Mouse (Mus musculus): ENCODE measurements around the gene Chrm5. TPM values are rescaled to one million over a fixed set of nuclear protein-coding genes. Genes with fewer than 3 reads are reported as not detected.

Gene Chrm5
- polyA plus RNA-seq, 1 experiment from 2014 or later, result 0.13 TPM

- WGBS, result 74% methylated on average over 2 of the region's 2 CpGs
- Histone ChIP-seq H3K36me3 (no peaks in the 10 kb centered on the region), H3K27ac (no peak overlapping the region), H3K4me3 (no peak overlapping the region), H3K9me3 (replicated peaks) (no peaks in the 10 kb centered on the region), H3K27me3 (no peaks in the 10 kb centered on the region), H3K9ac (no peak overlapping the region), H3K4me2 (replicated peaks) (no peak overlapping the region), H3K4me1 (no peaks in the 10 kb centered on the region)
- ATAC-seq (ENCODE audit: low FRiP score), result no peak
Observed at GRCm38 (mm10) chr2:112443491-112443890, 37.1 kb downstream of the Chrm5 start.

GRCm38 (mm10) chr2:112437589-112437988 lies 43.0 kb downstream of the Chrm5 start:
- Histone ChIP-seq H3K9me3 (replicated peaks) (no peaks in the 10 kb centered on the region), H3K36me3 (no peaks in the 10 kb centered on the region)

GRCm38 (mm10) chr2:112436292-112436691 lies 44.3 kb downstream of the Chrm5 start:
- Histone ChIP-seq H3K4me1 (no peaks in the 10 kb centered on the region), H3K4me2 (replicated peaks) (no peak overlapping the region), H3K36me3 (no peaks in the 10 kb centered on the region), H3K9me3 (replicated peaks) (no peaks in the 10 kb centered on the region), H3K9ac (no peak overlapping the region), H3K27me3 (no peaks in the 10 kb centered on the region), H3K27ac (no peak overlapping the region), H3K4me3 (no peak overlapping the region)
- no peak for ATAC-seq (ENCODE audit: low FRiP score)
- WGBS, result 82% methylated on average over 4 of the region's 4 CpGs

More at GRCm38 (mm10) chr2:112437589-112437988, 43.0 kb downstream of the Chrm5 start:
- 91% methylated on average over 2 of the region's 2 CpGs for WGBS
- no peak overlapping the region for H3K4me2 ChIP-seq (replicated peaks)
- no peak overlapping the region for H3K27ac ChIP-seq
- ATAC-seq (ENCODE audit: low FRiP score), result no peak
- no peaks in the 10 kb centered on the region for H3K27me3 ChIP-seq
- no peaks in the 10 kb centered on the region for H3K4me1 ChIP-seq
- H3K4me3 ChIP-seq, result no peak overlapping the region
- H3K9ac ChIP-seq, result no peak overlapping the region

DNA sequence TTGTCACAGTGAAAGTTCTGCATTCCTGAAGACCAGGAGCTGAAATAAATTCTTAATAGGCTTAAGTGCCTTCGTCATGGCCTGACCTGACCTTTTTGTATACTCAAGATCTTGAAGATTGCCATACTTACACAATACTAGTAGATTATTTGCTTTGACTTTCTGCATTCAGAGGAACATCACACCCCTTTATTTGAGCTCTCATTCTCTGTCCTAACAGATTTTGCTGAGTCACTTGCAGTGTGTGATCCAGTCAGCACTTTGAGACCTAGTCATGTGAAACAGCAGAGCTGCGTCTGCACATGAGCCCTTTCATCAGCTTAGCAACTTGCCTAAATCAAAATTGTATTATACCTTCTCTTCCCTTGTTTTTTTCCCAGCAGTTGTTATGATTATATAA lies 47.2 kb downstream of the Chrm5 start:
- Histone ChIP-seq H3K4me3 (no peak overlapping the region), H3K27ac (no peak overlapping the region), H3K9ac (no peak overlapping the region), H3K4me1 (no peaks in the 10 kb centered on the region), H3K36me3 (no peaks in the 10 kb centered on the region), H3K27me3 (no peaks in the 10 kb centered on the region), H3K9me3 (replicated peaks) (no peaks in the 10 kb centered on the region), H3K4me2 (replicated peaks) (no peak overlapping the region)
- ATAC-seq (ENCODE audit: low FRiP score), result no peak
- 78% methylated on average over 2 of the region's 2 CpGs for WGBS

- H3K27ac ChIP-seq, result no peak overlapping the region
- no peak overlapping the region for H3K9ac ChIP-seq
- 92% methylated on average over 2 of the region's 2 CpGs for WGBS
- no peaks in the 10 kb centered on the region for H3K9me3 ChIP-seq (replicated peaks)
- no peaks in the 10 kb centered on the region for H3K36me3 ChIP-seq
- ATAC-seq (ENCODE audit: low FRiP score), result no peak
- no peaks in the 10 kb centered on the region for H3K27me3 ChIP-seq
- no peak overlapping the region for H3K4me2 ChIP-seq (replicated peaks)
- H3K4me1 ChIP-seq, result no peaks in the 10 kb centered on the region
- H3K4me3 ChIP-seq, result no peak overlapping the region
Observed at GRCm38 (mm10) chr2:112432523-112432922, 48.0 kb downstream of the Chrm5 start.

DNA sequence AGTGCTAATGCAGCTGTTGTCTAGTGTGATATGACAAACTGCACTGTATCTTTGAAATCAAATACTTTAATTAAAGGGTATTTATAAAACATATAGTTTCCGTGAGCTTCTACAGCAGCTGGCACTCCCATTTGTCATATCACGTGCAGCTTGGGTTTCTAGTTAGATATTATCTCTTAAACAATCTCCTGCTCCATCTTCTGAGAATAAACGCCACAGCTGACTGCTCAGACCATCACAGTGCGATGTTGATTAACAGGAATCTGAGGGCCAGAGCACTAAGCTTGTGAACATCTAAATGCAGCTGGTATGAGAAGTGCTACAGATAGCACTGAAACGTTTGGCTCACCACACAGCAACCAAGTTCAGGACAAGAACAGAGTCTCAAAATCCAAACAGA lies 50.2 kb downstream of the Chrm5 start:
- Histone ChIP-seq H3K27me3 (no peaks in the 10 kb centered on the region), H3K36me3 (no peaks in the 10 kb centered on the region), H3K9ac (no peak overlapping the region), H3K4me3 (no peak overlapping the region), H3K27ac (no peak overlapping the region), H3K4me1 (no peaks in the 10 kb centered on the region), H3K9me3 (replicated peaks) (no peaks in the 10 kb centered on the region), H3K4me2 (replicated peaks) (no peak overlapping the region)
- ATAC-seq (ENCODE audit: low FRiP score), result no peak
- WGBS, result 73% methylated on average over 5 of the region's 5 CpGs

DNA sequence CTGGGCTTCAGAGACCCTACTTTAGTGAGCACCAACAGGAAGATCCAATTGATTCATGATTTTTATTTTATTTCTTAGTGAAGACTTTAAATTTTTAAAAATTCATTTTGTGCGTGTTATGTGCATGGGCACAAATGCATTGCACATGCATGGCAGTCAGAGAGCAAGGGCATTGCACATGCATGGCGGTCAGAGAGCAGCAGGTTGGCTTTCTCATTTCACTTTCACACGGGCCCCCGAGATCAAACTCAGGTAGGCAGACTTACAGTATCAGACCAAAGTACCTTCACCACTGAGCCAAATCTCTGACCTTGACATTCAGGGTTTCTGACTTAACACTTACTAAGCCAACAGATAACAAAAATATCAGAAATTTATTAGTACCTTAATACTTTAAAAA lies 50.9 kb downstream of the Chrm5 start:
- Histone ChIP-seq H3K4me2 (replicated peaks) (no peak overlapping the region), H3K27ac (no peak overlapping the region), H3K9ac (no peak overlapping the region), H3K9me3 (replicated peaks) (no peaks in the 10 kb centered on the region), H3K4me1 (no peaks in the 10 kb centered on the region), H3K27me3 (no peaks in the 10 kb centered on the region), H3K36me3 (no peaks in the 10 kb centered on the region), H3K4me3 (no peak overlapping the region)
- ATAC-seq (ENCODE audit: low FRiP score), result no peak
- 93% methylated on average over 4 of the region's 4 CpGs for WGBS

Other genes starting within 250 kb of the Chrm5 start
- gene Lpcat4, start 241.3 kb downstream of the Chrm5 start, polyA plus RNA-seq (2016; fragmentation: Nextera tagmentation; extraction: Ambion mirVana), result 12.1 and 15.5 TPM in 2 replicates
- 0.05 and 0.09 TPM in 2 replicates for gene Nutm1, start 221.5 kb downstream of the Chrm5 start, polyA plus RNA-seq (2016; fragmentation: Nextera tagmentation; extraction: Ambion mirVana)
- gene Nop10, start 218.8 kb downstream of the Chrm5 start, polyA plus RNA-seq (2016; fragmentation: Nextera tagmentation; extraction: Ambion mirVana), result 118 and 127 TPM in 2 replicates
- gene Slc12a6, start 214.9 kb downstream of the Chrm5 start, polyA plus RNA-seq (2016; fragmentation: Nextera tagmentation; extraction: Ambion mirVana), result 20.4 and 21.1 TPM in 2 replicates
- gene Gm21985, start 214.5 kb downstream of the Chrm5 start, polyA plus RNA-seq (2016; fragmentation: Nextera tagmentation; extraction: Ambion mirVana), result not detected in 2 replicates
- gene Emc4, start 112.7 kb downstream of the Chrm5 start, polyA plus RNA-seq (2016; fragmentation: Nextera tagmentation; extraction: Ambion mirVana), result 109 and 113 TPM in 2 replicates
- 43.3 and 48.4 TPM in 2 replicates for gene Katnbl1, start 101.6 kb downstream of the Chrm5 start, polyA plus RNA-seq (2016; fragmentation: Nextera tagmentation; extraction: Ambion mirVana)
- 13.4 and 13.8 TPM in 2 replicates for gene Emc7, start 25.8 kb downstream of the Chrm5 start, polyA plus RNA-seq (2016; fragmentation: Nextera tagmentation; extraction: Ambion mirVana)
- gene Aven, start 12.2 kb upstream of the Chrm5 start, polyA plus RNA-seq (2016; fragmentation: Nextera tagmentation; extraction: Ambion mirVana), result 6.5 and 7.9 TPM in 2 replicates